Mouse (Mus musculus): Measurements from ENCODE around the gene Eif2ak4. TPM values are rescaled to one million over a fixed set of nuclear protein-coding genes. Genes with fewer than 3 reads are reported as not detected.
A peak's percentile ranks its signal among the peaks of the same experiment; 100 is the strongest.

Gene Eif2ak4
- total and polyA plus RNA-seq, 3 experiments: 16.1 to 22.3 (median 18.1) TPM

GRCm38 (mm10) chr2:118485415-118485814, 97.0 kb downstream of the Eif2ak4 start:
- Histone ChIP-seq H3K9ac (ENCODE audit: insufficient read depth, low read depth) (no peak overlapping the region), H3K4me3 (replicated peaks in 1 of 3; ENCODE audit: low read depth in 2 of 3, low read length in 2 of 3, poor library complexity in 1 of 3) (no peak overlapping the region), H3K27ac (ENCODE audit: insufficient read depth, low read depth) (no peak overlapping the region), H3K4me2 (ENCODE audit: insufficient read depth, low read depth, poor library complexity, severe bottlenecking) (no peak overlapping the region), H3K4me1 (ENCODE audit: control insufficient read depth in 1 of 2, insufficient read depth in 2 of 2) (peaks cover 8 to 30% of the 10 kb centered on the region in 2 experiments), H3K27me3 (replicated peaks) (no peaks in the 10 kb centered on the region), H3K79me2 (replicated peaks; ENCODE audit: control insufficient read depth, extremely low read depth, insufficient read depth, poor library complexity, severe bottlenecking) (no peaks in the 10 kb centered on the region), H3K36me3 (replicated peaks in 1 of 2; ENCODE audit: control insufficient read depth in 1 of 2, insufficient read depth in 1 of 2, low read length in 1 of 2) (no peaks in the 10 kb centered on the region), H3K9me3 (replicated peaks; ENCODE audit: low read length) (peaks cover 11% of the 10 kb centered on the region)
- dilution Hi-C loops (cut with MboI; ENCODE audit: extremely low pct_ligation_motif_present, extremely low pct_unique_long_range_greater_than_20kb, low sequenced_read_pairs): no loop called here
- in situ Hi-C loops (cut with MboI; ENCODE audit: low pct_ligation_motif_present, low pct_unique_long_range_greater_than_20kb, low sequenced_read_pairs): loop anchor here (5.0 to 25.0 kb wide), 4 partner anchors 57 to 402 kb away; partner anchors contain the start of genes Inafm2 and Plcb2
- TF ChIP-seq MAFK (IDR thresholded peaks at IDR 0.05; ENCODE audit: insufficient replicate concordance, low read length) (no peak), CTCF (conservative IDR thresholded peaks at IDR 0.05 in 1 of 2, IDR thresholded peaks at IDR 0.05 in 1 of 2; ENCODE audit: low read depth in 2 of 2, low read length in 2 of 2) (no peak), SMC3 (IDR thresholded peaks at IDR 0.05; ENCODE audit: low read depth, low read length) (no peak), GABPA (IDR thresholded peaks at IDR 0.05; ENCODE audit: insufficient replicate concordance, low read depth, low read length) (no peak), CHD1 (IDR thresholded peaks at IDR 0.05; ENCODE audit: low read depth, low read length) (no peak)
- no peak for DNase-seq (ENCODE audit: extremely low read depth)

- Histone ChIP-seq H3K36me3 (replicated peaks in 1 of 2; ENCODE audit: control insufficient read depth in 1 of 2, insufficient read depth in 1 of 2, low read length in 1 of 2) (no peaks in the 10 kb centered on the region), H3K27me3 (replicated peaks) (no peaks in the 10 kb centered on the region), H3K4me1 (ENCODE audit: control insufficient read depth in 1 of 2, insufficient read depth in 2 of 2) (peaks cover 20 to 44% of the 10 kb centered on the region in 2 experiments), H3K4me3 (replicated peaks in 1 of 3; ENCODE audit: low read depth in 2 of 3, low read length in 2 of 3, poor library complexity in 1 of 3) (no peak overlapping the region), H3K27ac (ENCODE audit: insufficient read depth, low read depth) (no peak overlapping the region), H3K79me2 (replicated peaks; ENCODE audit: control insufficient read depth, extremely low read depth, insufficient read depth, poor library complexity, severe bottlenecking) (no peaks in the 10 kb centered on the region), H3K9ac (ENCODE audit: insufficient read depth, low read depth) (no peak overlapping the region), H3K9me3 (replicated peaks; ENCODE audit: low read length) (peaks cover 11% of the 10 kb centered on the region), H3K4me2 (ENCODE audit: insufficient read depth, low read depth, poor library complexity, severe bottlenecking) (no peak overlapping the region)
- in situ Hi-C loops (cut with MboI; ENCODE audit: low pct_ligation_motif_present, low pct_unique_long_range_greater_than_20kb, low sequenced_read_pairs) (loop anchor here (5.0 to 25.0 kb wide), 4 partner anchors 55 to 400 kb away; partner anchors contain the start of genes Inafm2 and Plcb2), dilution Hi-C loops (cut with MboI; ENCODE audit: extremely low pct_ligation_motif_present, extremely low pct_unique_long_range_greater_than_20kb, low sequenced_read_pairs) (no loop called here)
- peak; percentile 56 for DNase-seq (ENCODE audit: extremely low read depth)
- TF ChIP-seq ZKSCAN1 (IDR thresholded peaks at IDR 0.05; ENCODE audit: borderline replicate concordance, low read depth, low read length) (no peak), TBP (conservative IDR thresholded peaks at IDR 0.05; ENCODE audit: low read depth, low read length) (no peak), JUND (conservative IDR thresholded peaks at IDR 0.05; ENCODE audit: low read depth, low read length) (no peak), MAZ (IDR thresholded peaks at IDR 0.05; ENCODE audit: low read depth, low read length) (no peak), PAX5 (IDR thresholded peaks at IDR 0.05; ENCODE audit: low read length) (no peak), ELF1 (IDR thresholded peaks at IDR 0.05; ENCODE audit: low read depth, low read length) (no peak), E2F4 (IDR thresholded peaks at IDR 0.05; ENCODE audit: insufficient replicate concordance, low read depth, low read length) (no peak), BHLHE40 (IDR thresholded peaks at IDR 0.05; ENCODE audit: low read depth, low read length) (no peak), ZC3H11A (IDR thresholded peaks at IDR 0.05; ENCODE audit: low read depth, low read length) (peak; percentile 87), POLR2AphosphoS2 (IDR thresholded peaks at IDR 0.05; ENCODE audit: low read depth, low read length) (no peak), SMC3 (IDR thresholded peaks at IDR 0.05; ENCODE audit: low read depth, low read length) (peak; percentile 98), CHD2 (IDR thresholded peaks at IDR 0.05; ENCODE audit: low read length) (no peak), ZMIZ1 (IDR thresholded peaks at IDR 0.05; ENCODE audit: low read depth, low read length) (no peak), ETS1 (conservative IDR thresholded peaks at IDR 0.05; ENCODE audit: low read depth, low read length) (no peak), TCF12 (IDR thresholded peaks at IDR 0.05; ENCODE audit: low read depth, low read length) (no peak), POLR2A (IDR thresholded peaks at IDR 0.05; ENCODE audit: low read depth, low read length) (no peak), CHD1 (IDR thresholded peaks at IDR 0.05; ENCODE audit: low read depth, low read length) (no peak), ZNF384 (IDR thresholded peaks at IDR 0.05; ENCODE audit: low read depth, low read length) (no peak), USF2 (conservative IDR thresholded peaks at IDR 0.05; ENCODE audit: low read depth, low read length) (no peak), NELFE (IDR thresholded peaks at IDR 0.05; ENCODE audit: low read depth, low read length) (peak; percentile 47; the same call in 1 of the 2 replicates), NRF1 (IDR thresholded peaks at IDR 0.05; ENCODE audit: low read depth, low read length) (no peak), KAT2A (IDR thresholded peaks at IDR 0.05; ENCODE audit: insufficient replicate concordance, low read length) (no peak), EP300 (IDR thresholded peaks at IDR 0.05; ENCODE audit: low read length) (no peak), RAD21 (IDR thresholded peaks at IDR 0.05; ENCODE audit: low read depth, low read length) (peak; percentile 97), MAX (IDR thresholded peaks at IDR 0.05; ENCODE audit: low read length) (no peak), CTCF (conservative IDR thresholded peaks at IDR 0.05 in 1 of 2, IDR thresholded peaks at IDR 0.05 in 1 of 2; ENCODE audit: low read depth in 2 of 2, low read length in 2 of 2) (peak; percentile 96 to 99), UBTF (IDR thresholded peaks at IDR 0.05; ENCODE audit: low read depth, low read length) (no peak), HCFC1 (IDR thresholded peaks at IDR 0.05; ENCODE audit: low read depth, low read length) (no peak), RCOR1 (conservative IDR thresholded peaks at IDR 0.05; ENCODE audit: low read depth, low read length) (no peak), MAFK (IDR thresholded peaks at IDR 0.05; ENCODE audit: insufficient replicate concordance, low read length) (no peak), MYC (IDR thresholded peaks at IDR 0.05; ENCODE audit: low read depth, low read length) (no peak), IRF4 (IDR thresholded peaks at IDR 0.05; ENCODE audit: low read depth, low read length) (no peak)
Observed at GRCm38 (mm10) chr2:118486933-118487332, 98.5 kb downstream of the Eif2ak4 start.
